ENCODE assay signal across 16 mouse cellular contexts in genomic region chr2:161148428-161149020, GRCm38 (mm10). TPM values are rescaled to one million over a fixed set of nuclear protein-coding genes. Genes with fewer than 3 reads are reported as not detected.
DNase-seq lines count a peak whose midpoint lies in the region; ATAC-seq and TF ChIP-seq lines count a peak whose summit lies in the region.
"Had no signal": no experiment of that assay in that cellular context is flagged by ENCODE, and none has a peak within 500 bp of the region (broad histone marks: within the 10 kb centered on the region; RNA-seq: fewer than 3 reads in every experiment).

No protein-coding gene starts in this region.

- no peaks in the 10 kb centered on the region for H3K27me3 ChIP-seq in lung, embryonic 14.5 days (ENCODE audit: insufficient read depth, low read length)
- H3K27me3 ChIP-seq in hindbrain, embryonic 16.5 days (replicated peaks; ENCODE audit: control insufficient read depth, insufficient read depth, low read length) = no peaks in the 10 kb centered on the region
- H3K27me3 ChIP-seq in neural tube, embryonic 13.5 days = no peaks in the 10 kb centered on the region
- H3K27me3 ChIP-seq: lung, embryonic 15.5 days; megakaryocyte, embryonic 14.5 days had no signal

- no peak overlapping the region for H3K4me2 ChIP-seq in lung, embryonic 14.5 days
- no peak overlapping the region for H3K4me2 ChIP-seq in hindbrain, embryonic 16.5 days (ENCODE audit: low read length)
- no peak overlapping the region for H3K4me2 ChIP-seq in neural tube, embryonic 13.5 days
- H3K4me2 ChIP-seq: lung, embryonic 15.5 days had no signal

- peak; percentile 36 for DNase-seq in lung, embryonic 14.5 days
- DNase-seq in lung, postnatal 36 days = no peak
- peak; percentile 20 for DNase-seq in brain, embryonic 14.5 days (ENCODE audit: low read depth)
- DNase-seq in gastrocnemius, adult 8-10 months (ENCODE audit: low spot score in 2 of 2) = no peak
- DNase-seq: adrenal gland, adult 2 months; cerebellum, adult 9-10 months; gastrocnemius, postnatal 14 days; kidney, adult 9 months; right cerebral cortex, postnatal 25 days had no signal

- H3K36me3 ChIP-seq in lung, embryonic 14.5 days (ENCODE audit: insufficient read depth) = no peaks in the 10 kb centered on the region
- no peaks in the 10 kb centered on the region for H3K36me3 ChIP-seq in hindbrain, embryonic 16.5 days (ENCODE audit: control insufficient read depth, insufficient read depth, low read length)
- no peaks in the 10 kb centered on the region for H3K36me3 ChIP-seq in neural tube, embryonic 13.5 days
- H3K36me3 ChIP-seq: lung, embryonic 15.5 days had no signal

- H3K4me3 ChIP-seq in lung, embryonic 14.5 days (ENCODE audit: low read depth, low read length) = no peak overlapping the region
- no peak overlapping the region for H3K4me3 ChIP-seq in hindbrain, embryonic 16.5 days (ENCODE audit: low read length)
- H3K4me3 ChIP-seq in neural tube, embryonic 13.5 days = no peak overlapping the region
- H3K4me3 ChIP-seq: layer of hippocampus, adult 2 months; lung, embryonic 15.5 days; megakaryocyte, embryonic 14.5 days had no signal

- no peaks in the 10 kb centered on the region for H3K4me1 ChIP-seq in lung, embryonic 14.5 days (ENCODE audit: insufficient read depth)
- H3K4me1 ChIP-seq in hindbrain, embryonic 16.5 days (ENCODE audit: control insufficient read depth, insufficient read depth, low read depth, low read length) = peaks cover 9% of the 10 kb centered on the region
- H3K4me1 ChIP-seq in neural tube, embryonic 13.5 days (replicated peaks) = peaks cover 12% of the 10 kb centered on the region
- H3K4me1 ChIP-seq: megakaryocyte, embryonic 14.5 days had no signal

- ATAC-seq in lung, embryonic 14.5 days (ENCODE audit: insufficient read depth) = no peak
- ATAC-seq in hindbrain, embryonic 16.5 days = peak; percentile 31; the same call in 1 of the 2 replicates
- ATAC-seq in neural tube, embryonic 13.5 days (ENCODE audit: low read depth) = 0 out of 2 replicates have a peak, but pooled peaks have one; percentile 20
- no peak for ATAC-seq in megakaryocyte-erythroid progenitor cell, adult 5-6 weeks (replicated peaks; ENCODE audit: low FRiP score, low TSS enrichment, poor library complexity, severe bottlenecking)
- ATAC-seq: Patski had no signal

- WGBS in lung, embryonic 14.5 days = 35% methylated on average over 3 of the region's 3 CpGs
- WGBS in hindbrain, embryonic 16.5 days = 45% methylated on average over 3 of the region's 3 CpGs
- WGBS in neural tube, embryonic 13.5 days = 36% methylated on average over 3 of the region's 3 CpGs

- TF ChIP-seq CTCF in lung, embryonic 14.5 days (IDR thresholded peaks at IDR 0.05; ENCODE audit: low read depth) = no peak
- TF ChIP-seq CTCF in brain, embryonic 14.5 days (IDR thresholded peaks at IDR 0.05; ENCODE audit: borderline replicate concordance, extremely low read depth, insufficient read depth, insufficient read length) = no peak

- H3K9me3 ChIP-seq in lung, embryonic 14.5 days (ENCODE audit: low read depth, low read length) = no peaks in the 10 kb centered on the region
- H3K9me3 ChIP-seq in hindbrain, embryonic 16.5 days (ENCODE audit: control insufficient read depth, low read length) = no peaks in the 10 kb centered on the region
- no peaks in the 10 kb centered on the region for H3K9me3 ChIP-seq in neural tube, embryonic 13.5 days
- H3K9me3 ChIP-seq: lung, embryonic 15.5 days had no signal

- H3K9ac ChIP-seq in lung, embryonic 14.5 days = no peak overlapping the region
- no peak overlapping the region for H3K9ac ChIP-seq in hindbrain, embryonic 16.5 days (ENCODE audit: low read depth, low read length)
- H3K9ac ChIP-seq in neural tube, embryonic 13.5 days = no peak overlapping the region
- H3K9ac ChIP-seq: lung, embryonic 15.5 days had no signal

- TF ChIP-seq POLR2A in brain, embryonic 14.5 days (IDR thresholded peaks at IDR 0.05; ENCODE audit: borderline replicate concordance, extremely low read depth, insufficient read depth, insufficient read length, poor library complexity, severe bottlenecking) = no peak

- H3K27ac ChIP-seq in lung, embryonic 14.5 days (ENCODE audit: low read depth) = no peak overlapping the region
- H3K27ac ChIP-seq in hindbrain, embryonic 16.5 days (ENCODE audit: low read depth, low read length) = no peak overlapping the region
- H3K27ac ChIP-seq in neural tube, embryonic 13.5 days (replicated peaks) = no peak overlapping the region
- H3K27ac ChIP-seq: lung, embryonic 15.5 days had no signal

RNA-seq across cellular contexts. Expression of gene Chd6, which starts 39.6 kb away (rescaled TPM):
- 35.3 and 36.8 TPM in 2 replicates for polyA plus RNA-seq in lung, embryonic 14.5 days (2014; fragmentation: Nextera tagmentation; extraction: Ambion mirVana)
- polyA plus RNA-seq in brain, embryonic 14.5 days (2012; rRNA removed) = 34.5 and 41.5 TPM in 2 replicates
- polyA plus RNA-seq in hindbrain, embryonic 16.5 days (2015; fragmentation: Nextera tagmentation; extraction: Ambion mirVana) = 27.2 and 29.8 TPM in 2 replicates
- 37.4 and 37.6 TPM in 2 replicates for polyA plus RNA-seq in neural tube, embryonic 13.5 days (2015; fragmentation: Nextera tagmentation; extraction: Ambion mirVana)
- total RNA-seq in gastrocnemius, adult 8-10 months (2022) = 10 to 100 TPM in 3 of 4 experiments, 1 to 10 TPM in 1; 8.2 to 17.7 (median 14.6) TPM
- 47.6 and 49.7 TPM in 2 replicates for total RNA-seq in megakaryocyte-erythroid progenitor cell, adult 5-6 weeks (2014; fragmentation: Nextera tagmentation)
- 32.2 and 53.2 TPM in 2 replicates for total RNA-seq in megakaryocyte-erythroid progenitor cell, adult 5-6 weeks (2017)

Comparison
In these comparisons a context has a peak if more than half of its experiments do, and no peak if none do; other contexts are left out.
1. DNase-seq: peak in lung, embryonic 14.5 days (single experiment) and brain, embryonic 14.5 days (single experiment); none in lung, postnatal 36 days (single experiment) and gastrocnemius, adult 8-10 months (0 of 2).
2. ATAC-seq: peak in hindbrain, embryonic 16.5 days (single experiment) and neural tube, embryonic 13.5 days (single experiment); none in lung, embryonic 14.5 days (single experiment) and megakaryocyte-erythroid progenitor cell, adult 5-6 weeks (single experiment).